Mouse (Mus musculus): ENCODE measurements around the gene Tmem151a.

DNA sequence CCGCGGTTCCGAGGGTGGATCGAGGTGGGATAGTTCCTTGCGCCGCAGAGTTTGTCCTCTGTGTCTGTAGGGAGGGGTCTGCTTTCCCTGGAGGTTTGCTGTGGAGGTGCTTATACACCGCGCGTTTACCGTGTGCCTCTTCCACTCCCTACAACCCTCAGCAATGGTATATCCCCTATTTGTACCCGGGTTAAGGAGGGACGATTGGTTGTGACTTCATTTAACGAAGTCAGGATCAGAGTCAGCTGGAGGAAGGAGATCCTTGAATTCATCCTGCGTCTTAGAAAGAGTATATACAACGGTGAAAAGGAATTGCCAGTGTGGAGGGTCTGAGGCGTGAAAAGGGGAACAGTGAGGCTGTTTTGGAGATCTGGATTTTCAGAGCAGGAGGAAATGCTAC lies 43.7 kb downstream of the Tmem151a start:
- TF ChIP-seq TAL1 (IDR thresholded peaks at IDR 0.05; ENCODE audit: low read length) (no peak), GATA1 (IDR thresholded peaks at IDR 0.05; ENCODE audit: low read length) (no peak)
